In genomic region chr9:48257741-48258423, GRCm38 (mm10) we compare ENCODE assay signal across 8 mouse cellular contexts.
DNase-seq lines count a peak whose midpoint lies in the region; ATAC-seq and TF ChIP-seq lines count a peak whose summit lies in the region.

No protein-coding gene starts in this region.

- no peak for TF ChIP-seq POLR2A in cortical plate, adult 2 months (IDR thresholded peaks at IDR 0.05; ENCODE audit: extremely low read depth, insufficient read depth, low read length)

- H3K9ac ChIP-seq in liver, embryonic 11.5 days (ENCODE audit: low read depth, low read length): no peak overlapping the region
- H3K9ac ChIP-seq in hindbrain, embryonic 12.5 days: no peak overlapping the region
- no peak overlapping the region for H3K9ac ChIP-seq in limb, embryonic 11.5 days (ENCODE audit: low read length)

- H3K4me3 ChIP-seq in liver, embryonic 11.5 days (ENCODE audit: low read depth, low read length): no peak overlapping the region
- H3K4me3 ChIP-seq in cortical plate, adult 2 months (ENCODE audit: insufficient read depth, low read length): no peak overlapping the region
- H3K4me3 ChIP-seq in hindbrain, embryonic 12.5 days: no peak overlapping the region
- H3K4me3 ChIP-seq in limb, embryonic 11.5 days (ENCODE audit: low read depth, low read length): no peak overlapping the region

- H3K4me2 ChIP-seq in liver, embryonic 11.5 days: no peak overlapping the region
- no peak overlapping the region for H3K4me2 ChIP-seq in hindbrain, embryonic 12.5 days (replicated peaks)
- H3K4me2 ChIP-seq in limb, embryonic 11.5 days (ENCODE audit: low read depth, severe bottlenecking): no peak overlapping the region

- H3K9me3 ChIP-seq in liver, embryonic 11.5 days (ENCODE audit: control insufficient read depth, low read length): no peaks in the 10 kb centered on the region
- H3K9me3 ChIP-seq in hindbrain, embryonic 12.5 days (replicated peaks): no peaks in the 10 kb centered on the region
- no peaks in the 10 kb centered on the region for H3K9me3 ChIP-seq in limb, embryonic 11.5 days (ENCODE audit: control insufficient read depth, low read length)

- H3K4me1 ChIP-seq in liver, embryonic 11.5 days (replicated peaks; ENCODE audit: control insufficient read depth, insufficient read depth, low read length): no peaks in the 10 kb centered on the region
- no peaks in the 10 kb centered on the region for H3K4me1 ChIP-seq in cortical plate, adult 2 months (ENCODE audit: control insufficient read depth, insufficient read depth, low read length)
- peaks cover 5% of the 10 kb centered on the region; the same call in 1 of the 2 replicates for H3K4me1 ChIP-seq in hindbrain, embryonic 12.5 days
- H3K4me1 ChIP-seq in limb, embryonic 11.5 days (ENCODE audit: control insufficient read depth, insufficient read depth, low read length): no peaks in the 10 kb centered on the region

- WGBS in liver, embryonic 11.5 days: 34% methylated on average over 12 of the region's 12 CpGs
- 32% methylated on average over 12 of the region's 12 CpGs for WGBS in hindbrain, embryonic 12.5 days
- WGBS in limb, embryonic 11.5 days: 40% methylated on average over 12 of the region's 12 CpGs

- peak; percentile 34 for DNase-seq in liver
- no peak for DNase-seq in liver, embryonic 11.5 days (ENCODE audit: low spot score)
- peak; percentile 32 to 42 for DNase-seq in adrenal gland, adult 18-20 months (ENCODE audit: low spot score in 2 of 2)
- peak; percentile 79 for DNase-seq in limb, embryonic 11.5 days (ENCODE audit: low spot score)
- peak; percentile 48 to 77 for DNase-seq in right cerebral cortex, adult 2 months (ENCODE audit: low spot score in 2 of 2)
- DNase-seq in spleen, postnatal 4 days (ENCODE audit: low spot score in 2 of 2): no peak

- H3K36me3 ChIP-seq in liver, embryonic 11.5 days (ENCODE audit: control insufficient read depth, insufficient read depth, low read length): no peaks in the 10 kb centered on the region
- H3K36me3 ChIP-seq in hindbrain, embryonic 12.5 days: no peaks in the 10 kb centered on the region
- H3K36me3 ChIP-seq in limb, embryonic 11.5 days (ENCODE audit: control insufficient read depth, insufficient read depth, low read length): no peaks in the 10 kb centered on the region

- ATAC-seq in liver, embryonic 11.5 days (replicated peaks; ENCODE audit: low FRiP score): no peak
- ATAC-seq in hindbrain, embryonic 12.5 days (ENCODE audit: low FRiP score): 0 out of 2 replicates have a peak, but pooled peaks have one; percentile 58
- no peak for ATAC-seq in limb, embryonic 11.5 days (ENCODE audit: insufficient number of reproducible peaks, low FRiP score, low TSS enrichment, low read depth)

- H3K27ac ChIP-seq in liver, embryonic 11.5 days (ENCODE audit: low read depth, low read length): no peak overlapping the region
- H3K27ac ChIP-seq in cortical plate, adult 2 months (ENCODE audit: insufficient read depth, low read length): no peak overlapping the region
- no peak overlapping the region for H3K27ac ChIP-seq in hindbrain, embryonic 12.5 days
- no peak overlapping the region for H3K27ac ChIP-seq in limb, embryonic 11.5 days (replicated peaks; ENCODE audit: low read depth, low read length)

- peaks cover 5% of the 10 kb centered on the region; the same call in 1 of the 2 replicates for H3K27me3 ChIP-seq in liver, embryonic 11.5 days (replicated peaks; ENCODE audit: control insufficient read depth, insufficient read depth, low read length)
- H3K27me3 ChIP-seq in hindbrain, embryonic 12.5 days: peaks cover 1% of the 10 kb centered on the region; the same call in 1 of the 2 replicates
- no peaks in the 10 kb centered on the region for H3K27me3 ChIP-seq in limb, embryonic 11.5 days (ENCODE audit: control insufficient read depth, insufficient read depth, low read length)

- peak; percentile 72 for TF ChIP-seq CTCF in cortical plate, adult 2 months (IDR thresholded peaks at IDR 0.05; ENCODE audit: extremely low read depth, insufficient read depth, low read length)

Comparison
In these comparisons a context has a peak if more than half of its experiments do, and no peak if none do; other contexts are left out.
1. DNase-seq: peak in liver (single experiment), adrenal gland, adult 18-20 months (2 of 2), limb, embryonic 11.5 days (single experiment) and right cerebral cortex, adult 2 months (2 of 2); none in liver, embryonic 11.5 days (single experiment) and spleen, postnatal 4 days (0 of 2).